Mouse (Mus musculus) thymus, postnatal 10 days (tissue): Measurements from ENCODE around the gene Zfp994.
"Not testable (repeated sequence)": the region's sequence is repeated elsewhere in the genome, so short reads cannot be mapped to it uniquely, and the experiment has no call there.

Experiments
- DNase-seq, 2 experiments: peaks; one replicate each; pipeline ENCODE4 v3.0.0; 2021; ENCODE audit warnings: low spot score in 2 of 2

The Zfp994 gene

DNA sequence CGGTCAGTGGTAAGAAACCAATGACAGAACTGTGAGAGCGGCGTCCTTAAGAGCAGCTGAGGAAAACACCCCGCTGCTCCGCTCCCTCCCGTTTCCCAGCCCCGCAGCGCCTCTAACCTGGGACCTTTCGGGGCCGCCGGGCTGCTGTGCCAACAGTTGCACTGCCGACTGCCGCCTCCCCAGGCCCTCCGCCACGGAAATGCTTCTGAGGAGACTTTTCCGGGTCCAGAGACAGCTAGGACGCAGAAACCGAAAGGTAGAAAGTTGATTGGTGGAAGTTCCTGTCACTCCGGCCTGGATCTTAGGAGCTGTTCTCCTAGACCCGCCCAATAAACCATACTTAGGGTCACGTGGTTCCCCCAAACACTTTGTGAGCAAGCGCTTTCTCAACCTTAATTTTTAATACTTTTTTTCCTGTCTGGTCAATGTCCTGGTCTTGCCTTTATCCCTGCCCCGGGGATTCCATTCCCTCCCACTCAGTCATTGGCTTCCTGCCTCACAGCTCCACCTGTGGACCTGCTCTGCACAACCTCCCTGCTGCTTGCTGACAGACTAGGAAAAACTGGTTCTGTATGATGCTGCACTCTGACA is at the start of gene Zfp994:
TSS of gene Zfp994 (minus strand) at position 195 of the 591 bp plus-strand sequence.
- peak; percentile 92 to 94 for DNase-seq

DNA sequence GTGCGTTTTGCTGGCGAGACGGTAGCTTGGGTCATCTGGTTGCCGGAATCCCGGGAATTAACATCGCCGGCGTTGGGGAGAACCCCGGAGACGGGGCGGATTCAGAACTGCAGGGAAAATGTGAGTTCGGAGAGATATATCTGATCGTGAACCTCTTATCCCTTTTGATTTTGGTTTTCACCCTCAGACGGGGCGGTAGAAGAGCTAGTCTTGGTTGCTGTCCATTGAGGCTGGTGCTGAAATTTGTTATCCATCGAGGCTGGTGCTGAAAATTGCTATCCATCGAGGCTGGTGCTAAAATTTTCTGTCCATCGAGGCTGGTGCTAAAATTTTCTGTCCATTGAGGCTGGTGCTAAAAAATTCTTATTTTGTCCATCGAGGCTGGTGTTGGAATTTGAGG is 5.3 kb upstream of the Zfp994 start:
- DNase-seq, result peak in 1 of 2 experiments; percentile 18

DNA sequence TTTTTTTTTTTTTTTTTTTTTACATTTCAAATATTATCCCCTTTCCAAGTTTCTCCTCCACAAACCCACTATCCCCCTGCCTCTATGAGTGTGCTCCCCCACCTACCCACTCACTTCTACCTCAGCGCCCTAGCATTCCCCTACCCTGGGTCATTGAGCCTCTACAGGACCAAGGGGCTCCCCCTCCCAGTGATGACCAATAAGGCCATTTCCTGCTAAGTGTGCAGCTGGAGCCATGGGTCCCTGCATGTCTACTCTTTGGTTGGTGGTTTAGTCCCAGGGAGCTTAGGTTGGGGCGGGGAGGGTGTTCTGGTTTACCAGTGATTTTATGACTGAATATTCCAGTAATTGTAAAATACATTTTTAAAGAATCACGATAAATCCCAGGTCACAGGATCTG is 401 bp downstream of the Zfp994 start:
- DNase-seq, result not testable (repeated sequence)

DNA sequence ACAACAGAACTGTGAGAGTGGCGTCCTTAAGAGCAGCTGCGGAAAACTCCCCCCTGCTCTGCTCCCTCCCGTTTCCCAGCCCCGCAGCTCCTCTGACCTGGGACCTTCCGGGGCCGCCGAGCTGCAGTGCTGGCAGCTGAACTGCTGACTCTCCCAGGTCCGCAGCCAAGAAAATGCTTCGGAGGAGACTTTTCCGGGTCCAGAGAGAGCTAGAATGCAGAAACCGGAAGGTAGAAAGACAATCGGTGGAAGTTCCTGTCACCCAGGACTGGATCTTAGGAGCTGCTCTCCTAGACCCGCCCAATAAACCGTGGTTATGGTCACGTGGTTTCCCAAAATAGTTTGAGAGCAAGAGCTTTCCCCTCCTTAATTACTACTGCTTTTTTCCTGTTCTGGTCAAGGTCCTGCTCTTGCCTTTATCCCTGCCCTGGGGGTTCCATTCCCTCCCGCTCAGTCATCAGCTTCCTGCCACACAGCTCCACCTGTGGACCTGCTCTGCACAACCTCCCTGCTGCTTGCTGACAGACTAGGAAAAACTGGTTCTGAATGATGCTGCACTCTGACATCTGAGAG is 59.6 kb downstream of the Zfp994 start, which contains the start of gene Zfp947:
TSS of gene Zfp947 (minus strand) at position 469 of the 573 bp plus-strand sequence.
- DNase-seq, result peak; percentile 4 to 9

DNA sequence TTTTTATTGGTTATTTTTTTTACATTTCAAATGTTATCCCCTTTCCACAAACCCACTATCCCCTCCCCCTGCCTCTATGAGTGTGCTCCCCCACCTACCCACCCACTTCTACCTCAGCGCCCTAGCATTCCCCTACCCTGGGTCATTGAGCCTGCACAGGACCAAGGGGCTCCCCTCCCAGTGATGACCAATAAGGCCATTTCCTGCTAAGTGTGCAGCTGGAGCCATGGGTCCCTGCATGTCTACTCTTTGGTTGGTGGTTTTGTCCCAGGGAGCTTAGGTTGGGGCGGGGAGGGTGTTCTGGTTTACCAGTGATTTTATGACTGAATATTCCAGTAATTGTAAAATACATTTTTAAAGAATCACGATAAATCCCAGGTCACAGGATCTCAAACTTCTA is 60.1 kb downstream of the Zfp994 start:
- not testable (repeated sequence) for DNase-seq

DNA sequence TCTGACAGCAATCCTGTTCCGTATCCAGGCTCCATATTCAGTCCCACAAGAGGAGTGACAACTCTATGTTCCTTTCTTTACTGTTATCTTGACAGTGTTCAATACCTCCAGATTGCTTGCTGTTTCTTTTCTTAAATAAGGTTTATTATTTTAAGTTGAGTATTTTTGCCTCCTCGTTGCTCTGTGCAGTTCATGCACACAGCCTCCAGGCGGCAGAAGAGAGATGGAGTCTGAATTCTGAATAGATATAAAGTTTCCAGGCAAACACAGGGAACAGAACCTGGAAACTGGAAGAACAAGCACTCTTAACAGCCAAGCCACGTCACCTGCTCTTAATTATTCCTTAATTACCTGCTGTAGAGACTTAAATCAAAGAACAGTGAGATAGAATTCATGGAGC is 71.5 kb downstream of the Zfp994 start:
- DNase-seq, result not testable (repeated sequence)
